Mouse (Mus musculus) ES-Bruce4 (cell line): ENCODE measurements around the gene Myo10. TPM values are rescaled to one million over a fixed set of nuclear protein-coding genes. Genes with fewer than 3 reads are reported as not detected.

Experiments used
- H3K27ac ChIP-seq: 2 replicates; pipeline ENCODE4 v1.5.1; 2012; ENCODE audit warnings: low read length, inconsistent platforms; ENCODE audit not compliant: insufficient read depth
- H3K27me3 ChIP-seq: 2 replicates; pipeline ENCODE4 v1.6.1; 2012; ENCODE audit warnings: mild to moderate bottlenecking, low read length, inconsistent platforms; ENCODE audit not compliant: control insufficient read depth, poor library complexity, insufficient read depth, severe bottlenecking
- H3K36me3 ChIP-seq: 2 replicates; pipeline ENCODE4 v1.6.1; 2012; ENCODE audit warnings: inconsistent platforms, mild to moderate bottlenecking, low read length, moderate library complexity; ENCODE audit not compliant: control insufficient read depth, poor library complexity, insufficient read depth, severe bottlenecking
- H3K4me1 ChIP-seq: one replicate; pipeline ENCODE4 v1.8.1; 2011; ENCODE audit warnings: low read length; ENCODE audit not compliant: control insufficient read depth, insufficient read depth
- H3K4me3 ChIP-seq: 2 replicates; pipeline ENCODE4 v1.5.1; 2011; ENCODE audit warnings: low read depth, mild to moderate bottlenecking, low read length
- H3K9ac ChIP-seq: 2 replicates; pipeline ENCODE4 v1.6.1; 2012; ENCODE audit warnings: low read depth, mild to moderate bottlenecking, inconsistent platforms; ENCODE audit not compliant: poor library complexity, severe bottlenecking
- H3K9me3 ChIP-seq: replicated peaks from 2 replicates; pipeline ENCODE4 v1.6.1; 2012; ENCODE audit warnings: mild to moderate bottlenecking, low read length, inconsistent platforms; ENCODE audit not compliant: control insufficient read depth, poor library complexity, insufficient read depth, severe bottlenecking
- CTCF ChIP-seq: IDR thresholded peaks from one replicate; pipeline ENCODE4 v1.8.1; 2011; ENCODE audit warnings: low read depth, low read length
- EP300 ChIP-seq: IDR thresholded peaks from 2 replicates; pipeline ENCODE4 v1.6.1; 2011; ENCODE audit warnings: low read depth, low read length; ENCODE audit not compliant: insufficient read depth
- POLR2A ChIP-seq: IDR thresholded peaks from one replicate; pipeline ENCODE4 v1.8.1; 2011; ENCODE audit warnings: low read length; ENCODE audit not compliant: insufficient read depth
- polyA plus RNA-seq: library from polyadenylated mRNA; stranded (reverse); fragments of >200 nt; gene quantifications from 2 replicates; pipeline ENCODE4 v1.2.4, GENCODE M21; 2011; ENCODE audit warnings: low read depth; ENCODE audit not compliant: missing spikeins, insufficient read depth, insufficient read length

The Myo10 gene
- polyA plus RNA-seq, 1 experiment = 171 TPM

- Histone ChIP-seq H3K27ac (no peak overlapping the region), H3K4me3 (no peak overlapping the region), H3K4me1 (no peaks in the 10 kb centered on the region), H3K9me3 (no peaks in the 10 kb centered on the region), H3K27me3 (no peaks in the 10 kb centered on the region), H3K9ac (no peak overlapping the region), H3K36me3 (peaks cover 52% of the 10 kb centered on the region)
- TF ChIP-seq POLR2A (no peak), EP300 (no peak), CTCF (no peak)
Observed at GRCm38 (mm10) chr15:25811834-25812250, 189.5 kb downstream of the Myo10 start.

GRCm38 (mm10) chr15:25812479-25812878 is 190.2 kb downstream of the Myo10 start:
- H3K27ac ChIP-seq = no peak overlapping the region
- TF ChIP-seq POLR2A = no peak
- no peak for TF ChIP-seq CTCF
- no peak for TF ChIP-seq EP300
- no peak overlapping the region for H3K4me3 ChIP-seq
- H3K9ac ChIP-seq = no peak overlapping the region
- no peaks in the 10 kb centered on the region for H3K9me3 ChIP-seq
- no peaks in the 10 kb centered on the region for H3K27me3 ChIP-seq
- peaks cover 45% of the 10 kb centered on the region for H3K36me3 ChIP-seq
- no peaks in the 10 kb centered on the region for H3K4me1 ChIP-seq

GRCm38 (mm10) chr15:25814535-25814934 is 192.2 kb downstream of the Myo10 start:
- Histone ChIP-seq H3K27me3 (no peaks in the 10 kb centered on the region), H3K36me3 (peaks cover 28% of the 10 kb centered on the region), H3K27ac (no peak overlapping the region), H3K4me3 (no peak overlapping the region), H3K9ac (no peak overlapping the region), H3K9me3 (no peaks in the 10 kb centered on the region), H3K4me1 (no peaks in the 10 kb centered on the region)
- TF ChIP-seq CTCF (no peak), EP300 (no peak), POLR2A (no peak)

DNA sequence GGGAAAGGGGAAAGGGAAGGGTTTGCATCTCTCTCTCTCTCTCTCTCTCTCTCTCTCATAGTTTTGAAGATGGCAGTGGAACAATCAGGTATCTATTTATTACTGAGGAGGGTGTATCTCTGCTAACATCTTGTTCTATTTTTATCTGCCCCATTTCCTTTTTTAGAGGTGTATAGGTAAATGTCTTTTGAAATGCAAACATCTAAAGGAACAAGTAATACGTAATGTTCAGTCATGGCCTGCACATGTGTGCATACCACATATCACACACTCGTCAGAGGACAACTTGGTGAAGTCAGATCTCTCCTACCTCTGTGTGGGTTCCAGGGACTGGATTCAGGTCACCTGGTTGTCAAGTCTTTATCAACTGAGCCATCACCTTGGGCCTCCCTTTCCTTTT is 194.9 kb downstream of the Myo10 start:
- H3K27me3 ChIP-seq = no peaks in the 10 kb centered on the region
- no peak overlapping the region for H3K4me3 ChIP-seq
- H3K9me3 ChIP-seq = peaks cover 5% of the 10 kb centered on the region
- no peak overlapping the region for H3K27ac ChIP-seq
- H3K36me3 ChIP-seq = peaks cover 10% of the 10 kb centered on the region
- H3K4me1 ChIP-seq = no peaks in the 10 kb centered on the region
- no peak overlapping the region for H3K9ac ChIP-seq
- TF ChIP-seq CTCF = no peak
- no peak for TF ChIP-seq POLR2A
- TF ChIP-seq EP300 = no peak

GRCm38 (mm10) chr15:25821981-25822380 is 199.7 kb downstream of the Myo10 start:
- no peak overlapping the region for H3K27ac ChIP-seq
- no peaks in the 10 kb centered on the region for H3K27me3 ChIP-seq
- no peak overlapping the region for H3K4me3 ChIP-seq
- peaks cover 5% of the 10 kb centered on the region for H3K9me3 ChIP-seq
- no peak overlapping the region for H3K9ac ChIP-seq
- H3K36me3 ChIP-seq = no peaks in the 10 kb centered on the region
- TF ChIP-seq CTCF = no peak
- no peak for TF ChIP-seq EP300
- no peak for TF ChIP-seq POLR2A
- H3K4me1 ChIP-seq = no peaks in the 10 kb centered on the region

DNA sequence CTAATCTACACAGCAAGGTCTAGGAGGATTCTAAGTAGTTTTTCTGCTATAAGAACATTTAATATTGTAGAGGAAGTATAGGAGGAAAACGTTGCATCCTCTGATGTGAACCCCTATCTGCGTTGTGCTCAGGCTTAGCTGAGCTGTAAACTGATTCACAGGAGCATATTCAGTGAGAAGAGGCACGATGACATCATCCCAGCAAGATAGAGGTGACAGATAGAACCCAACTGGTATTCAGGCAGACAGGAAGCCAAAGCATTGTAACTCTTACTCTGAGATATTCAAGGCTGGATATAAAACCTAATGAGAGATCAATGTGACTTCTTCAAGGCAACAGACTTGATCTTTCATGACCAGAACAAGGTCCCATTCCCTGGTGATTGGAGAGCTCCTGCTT is 200.3 kb downstream of the Myo10 start:
- Histone ChIP-seq H3K27me3 (no peaks in the 10 kb centered on the region), H3K4me3 (no peak overlapping the region), H3K9ac (no peak overlapping the region), H3K27ac (no peak overlapping the region), H3K36me3 (no peaks in the 10 kb centered on the region), H3K9me3 (peaks cover 5% of the 10 kb centered on the region), H3K4me1 (no peaks in the 10 kb centered on the region)
- TF ChIP-seq CTCF (no peak), POLR2A (no peak), EP300 (no peak)
